Mouse (Mus musculus): ENCODE data around the gene Haus2.

GRCm38 (mm10) chr2:120652925-120653284 lies 43.7 kb downstream of the Haus2 start:
- TF ChIP-seq POLR2A (IDR thresholded peaks at IDR 0.05; ENCODE audit: control insufficient read depth, low read depth, low read length) (no peak), CTCF (IDR thresholded peaks at IDR 0.05; ENCODE audit: control insufficient read depth, insufficient read depth, insufficient replicate concordance, low read depth, low read length) (no peak)

Measured in testis, adult 2 months (tissue).